Mouse (Mus musculus) cerebellum, adult 2 months (tissue): ENCODE results near the gene Vapb.

Experiments
- CTCF ChIP-seq: fragments of 200-500 bp; IDR thresholded peaks from 2 replicates; pipeline ENCODE4 v1.5.1; 2011; ENCODE audit warnings: low read depth, mild to moderate bottlenecking, control low read depth, low read length, moderate library complexity, borderline replicate concordance; ENCODE audit not compliant: insufficient read depth
- POLR2A ChIP-seq: fragments of 200-500 bp; IDR thresholded peaks from 2 replicates; pipeline ENCODE4 v1.6.1; 2011; ENCODE audit warnings: low read length, control low read depth, borderline replicate concordance; ENCODE audit not compliant: insufficient read depth

DNA sequence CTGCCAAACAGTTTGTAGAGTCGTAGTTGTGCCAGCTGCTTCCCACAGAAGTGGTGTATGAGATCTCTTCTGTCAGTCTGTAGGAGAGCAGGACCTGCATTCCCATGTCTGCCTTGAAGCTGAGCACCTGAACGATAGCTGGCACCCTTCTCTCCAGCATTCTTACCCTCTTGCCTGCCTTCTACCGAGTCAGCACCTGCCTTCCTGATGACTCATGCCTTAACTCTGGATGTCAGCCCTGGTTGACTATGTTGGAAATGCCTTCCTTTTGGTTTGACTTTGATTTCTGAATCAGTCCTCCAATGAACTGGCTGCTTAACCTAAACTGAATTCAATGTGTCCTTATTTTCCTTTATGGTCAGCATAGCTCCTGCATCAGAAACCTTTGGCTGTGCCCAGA lies 38.5 kb upstream of the Vapb start:
- TF ChIP-seq POLR2A = no peak
- no peak for TF ChIP-seq CTCF
